Mouse (Mus musculus) mature B cell (primary cell): ENCODE measurements around the gene Tfap2e.

ENCODE experiments used
- in situ Hi-C: fragments of 300-500 bp; cut with MboI; formaldehyde crosslinking; loops from 2 replicates; pipeline ENCODE4 v1.14.3; 2019

Tfap2e gene

DNA sequence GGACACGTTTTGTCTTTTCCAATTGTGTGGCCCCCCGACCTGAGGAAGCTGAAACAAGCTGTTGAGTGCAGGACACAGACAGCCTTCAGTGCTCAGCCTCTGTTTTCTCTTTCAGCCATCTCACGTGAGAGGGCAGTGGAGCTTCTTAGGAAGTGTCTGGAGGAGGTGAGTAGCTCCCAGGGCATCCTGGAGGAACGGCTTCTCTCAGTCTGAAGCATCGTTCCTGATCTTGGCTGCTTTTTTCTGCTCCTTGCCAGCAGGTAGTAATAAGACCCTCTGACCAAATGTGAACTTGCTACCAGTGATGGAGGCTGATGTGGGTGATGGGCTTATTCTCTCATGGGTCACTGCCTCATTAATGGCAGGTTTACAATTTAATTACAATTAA lies 28.6 kb downstream of the Tfap2e start:
- in situ Hi-C loops = no loop called here

GRCm38 (mm10) chr4:126706630-126707438 lies 29.2 kb downstream of the Tfap2e start:
- in situ Hi-C loops = no loop called here

DNA sequence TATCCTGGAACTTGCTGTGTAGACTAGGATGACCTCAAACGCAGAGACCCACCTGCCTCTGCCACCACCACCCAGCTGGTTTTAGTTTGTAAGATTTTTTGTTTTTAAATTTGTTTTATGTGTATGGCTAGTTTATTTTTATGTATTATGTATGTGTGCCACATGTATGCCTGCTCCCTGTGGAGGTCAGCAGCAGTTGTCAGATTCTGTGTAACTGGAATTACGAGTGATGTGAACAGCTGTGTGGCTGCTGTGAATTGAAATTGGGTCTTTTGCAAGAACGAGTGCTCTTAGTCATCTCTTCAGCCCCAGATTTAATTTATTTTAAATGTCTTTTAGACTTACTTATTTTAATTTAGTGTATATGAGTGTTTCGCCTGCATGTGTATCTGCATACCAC lies 39.1 kb downstream of the Tfap2e start:
- in situ Hi-C loops = no loop called here

- in situ Hi-C loops = no loop called here
Measured at GRCm38 (mm10) chr4:126693021-126693420, 43.0 kb downstream of the Tfap2e start.

DNA sequence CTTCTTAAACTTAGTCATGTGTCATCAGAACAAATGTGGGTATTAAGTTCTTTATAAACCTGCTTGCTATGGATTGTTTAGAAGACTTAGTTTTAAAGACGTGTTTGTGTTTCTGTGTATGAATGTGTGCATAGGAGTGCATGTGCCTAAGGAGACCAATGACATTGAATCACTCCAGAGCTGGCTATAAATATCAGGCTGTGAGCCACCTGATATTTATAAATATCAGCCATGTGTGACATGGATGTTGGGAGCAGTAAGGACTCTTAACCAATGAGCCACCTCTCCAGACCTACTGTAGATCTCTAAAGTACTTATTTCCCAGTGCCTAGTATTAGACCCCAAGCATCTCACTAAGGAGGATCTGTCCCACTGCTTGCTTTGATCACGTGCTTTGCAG lies 46.6 kb downstream of the Tfap2e start:
- in situ Hi-C loops = no loop called here

DNA sequence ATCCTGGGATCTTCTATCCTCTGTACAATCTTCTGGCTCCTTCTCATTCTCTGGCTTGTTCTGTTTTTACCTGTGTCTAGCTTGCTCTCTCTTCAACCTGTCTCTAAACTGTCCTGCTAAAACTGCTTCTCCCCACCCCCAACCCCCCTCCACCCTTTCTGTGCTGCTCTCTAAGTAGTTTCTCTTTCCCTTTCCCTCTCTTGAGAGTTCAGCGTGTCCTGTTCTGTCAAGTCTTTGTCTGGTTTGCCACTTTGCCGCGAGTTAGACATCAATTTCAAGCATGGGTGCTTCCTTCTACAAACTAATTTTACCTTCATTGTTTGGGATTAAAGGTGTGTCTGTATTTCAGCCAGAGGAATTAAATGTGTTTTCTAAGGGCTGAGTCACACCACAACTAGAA lies 53.0 kb downstream of the Tfap2e start:
- in situ Hi-C loops = no loop called here

- in situ Hi-C loops = no loop called here
Measured at GRCm38 (mm10) chr4:126682298-126682697, 53.7 kb downstream of the Tfap2e start.

GRCm38 (mm10) chr4:126677054-126678003 lies 58.7 kb downstream of the Tfap2e start, which contains the start of gene Psmb2:
TSS of gene Psmb2 (plus strand) at chr4:126677630.
- in situ Hi-C loops = no loop called here

DNA sequence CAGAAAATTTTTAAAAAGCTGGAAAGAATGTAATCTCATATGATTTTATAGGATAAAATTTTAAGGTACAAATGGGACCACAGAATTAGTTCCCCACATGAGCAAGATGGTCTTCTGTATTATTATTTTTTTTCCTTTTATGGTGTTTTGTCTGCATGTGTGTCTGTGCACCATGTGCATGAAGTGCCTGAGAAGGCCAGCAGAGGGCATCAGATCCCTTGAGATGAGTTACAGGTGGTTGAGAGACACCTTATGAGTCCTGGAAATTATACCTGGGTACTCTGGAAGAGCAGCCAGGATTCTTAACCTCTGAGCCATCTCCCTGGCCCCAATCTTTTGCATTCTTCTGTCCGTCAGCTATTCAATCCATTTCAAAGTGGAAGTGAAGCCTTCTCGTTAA lies 69.0 kb downstream of the Tfap2e start:
- in situ Hi-C loops = no loop called here
